Mouse (Mus musculus): ENCODE measurements around the gene Cryzl2.

Cryzl2 gene

DNA sequence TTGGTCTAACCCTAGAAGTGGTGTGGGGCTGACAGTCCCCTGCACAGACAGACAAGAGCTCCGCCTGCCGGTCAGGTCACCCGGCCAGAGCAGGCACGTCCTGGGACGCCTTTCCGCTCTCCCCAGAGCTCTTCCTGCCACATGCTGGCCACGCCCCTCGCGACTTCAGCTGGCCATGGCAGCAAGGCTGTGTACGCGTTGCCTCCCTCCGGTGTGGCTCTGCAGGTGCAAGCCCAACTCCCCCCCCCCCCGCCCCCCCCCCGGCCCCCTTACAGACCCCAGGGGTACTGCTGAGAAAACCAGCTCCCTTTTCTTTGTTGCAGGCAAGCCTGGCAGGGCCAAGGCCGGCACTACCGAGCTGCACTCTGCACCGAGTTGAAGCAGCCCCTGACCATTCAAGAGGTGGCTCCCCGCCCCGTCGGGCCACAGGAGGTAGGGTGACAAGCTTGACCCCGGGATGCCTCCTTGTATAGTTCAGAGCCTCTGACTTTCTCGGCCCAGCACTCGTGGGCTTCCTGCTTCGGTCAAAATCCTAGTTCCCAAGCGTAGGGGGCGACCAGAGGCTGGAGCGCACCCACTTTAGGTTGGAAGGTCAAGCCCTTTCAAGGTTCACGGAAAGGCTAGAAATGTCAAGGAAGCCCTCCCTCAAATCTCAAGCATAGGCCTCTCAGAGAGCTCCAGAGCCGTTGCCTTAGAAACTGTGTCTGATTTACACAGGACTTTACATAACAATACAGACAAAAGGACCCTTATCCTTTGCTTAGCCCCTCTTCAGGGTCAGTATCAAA lies at the start of gene Cryzl2:
TSS of gene Cryzl2 (plus strand) at position 157 of the 788 bp plus-strand sequence.
- peak; percentile 8; the same call in 1 of the 2 replicates for TF ChIP-seq GATA4 (IDR thresholded peaks at IDR 0.05; ENCODE audit: insufficient replicate concordance, low read length)

GRCm38 (mm10) chr1:157409648-157410047 lies 48.7 kb upstream of the Cryzl2 start:
- no peak for TF ChIP-seq GATA4 (IDR thresholded peaks at IDR 0.05; ENCODE audit: insufficient replicate concordance, low read length)

DNA sequence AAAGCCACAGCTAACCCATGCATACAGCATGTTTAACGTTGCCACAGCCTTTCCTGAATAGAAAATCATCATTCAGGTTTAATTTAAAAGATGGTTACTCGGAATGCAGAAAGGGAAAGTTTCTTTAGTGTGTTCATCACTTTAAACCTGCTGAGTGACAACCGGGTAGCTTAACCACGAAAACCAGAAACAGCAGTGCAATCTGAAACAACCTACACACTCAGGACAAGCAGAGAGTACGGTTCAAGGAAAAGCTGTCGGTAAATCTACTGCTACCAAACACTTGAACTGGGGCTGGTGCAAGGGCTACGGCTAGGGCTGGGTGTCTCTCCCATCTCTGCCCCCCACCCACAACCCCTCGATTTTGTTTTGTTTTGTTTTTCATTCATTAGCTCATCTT lies 47.4 kb upstream of the Cryzl2 start:
- TF ChIP-seq GATA4 (IDR thresholded peaks at IDR 0.05; ENCODE audit: insufficient replicate concordance, low read length): no peak

GRCm38 (mm10) chr1:157411341-157411710 lies 47.1 kb upstream of the Cryzl2 start:
- no peak for TF ChIP-seq GATA4 (IDR thresholded peaks at IDR 0.05; ENCODE audit: insufficient replicate concordance, low read length)

DNA sequence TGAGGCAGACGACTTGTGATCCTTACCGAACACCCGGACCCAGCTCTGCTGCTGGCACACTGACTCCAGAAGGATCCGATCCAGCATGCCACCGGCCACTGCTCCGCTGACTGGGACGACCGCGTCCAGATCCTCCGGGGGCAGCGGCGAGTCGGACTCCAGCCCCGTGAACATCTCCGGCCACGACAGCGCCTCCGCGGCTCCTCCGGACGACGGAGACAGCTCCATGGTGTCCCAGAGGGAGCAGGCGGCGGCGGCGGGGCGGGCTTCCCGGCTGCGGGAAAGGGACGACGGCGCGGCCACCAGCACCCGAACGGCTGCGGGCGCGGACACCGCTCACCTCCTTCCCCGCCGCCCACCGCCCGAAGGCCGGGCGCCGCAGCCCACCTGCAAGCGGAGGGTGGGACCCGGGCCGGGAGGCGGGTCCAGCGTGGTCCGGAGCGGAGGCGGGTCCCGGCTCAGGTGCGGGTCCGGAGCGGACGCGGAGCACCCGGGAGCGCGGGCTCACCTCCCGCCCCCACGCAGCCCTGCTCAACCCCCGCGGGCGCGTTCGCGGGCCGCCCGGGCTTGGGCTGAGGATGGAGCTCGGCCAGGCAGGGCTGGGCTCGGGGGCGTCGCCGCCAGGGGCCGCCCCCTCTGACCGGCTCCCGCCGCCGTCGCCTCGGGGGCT lies 46.5 kb upstream of the Cryzl2 start:
- TF ChIP-seq GATA4 (IDR thresholded peaks at IDR 0.05; ENCODE audit: insufficient replicate concordance, low read length): no peak

DNA sequence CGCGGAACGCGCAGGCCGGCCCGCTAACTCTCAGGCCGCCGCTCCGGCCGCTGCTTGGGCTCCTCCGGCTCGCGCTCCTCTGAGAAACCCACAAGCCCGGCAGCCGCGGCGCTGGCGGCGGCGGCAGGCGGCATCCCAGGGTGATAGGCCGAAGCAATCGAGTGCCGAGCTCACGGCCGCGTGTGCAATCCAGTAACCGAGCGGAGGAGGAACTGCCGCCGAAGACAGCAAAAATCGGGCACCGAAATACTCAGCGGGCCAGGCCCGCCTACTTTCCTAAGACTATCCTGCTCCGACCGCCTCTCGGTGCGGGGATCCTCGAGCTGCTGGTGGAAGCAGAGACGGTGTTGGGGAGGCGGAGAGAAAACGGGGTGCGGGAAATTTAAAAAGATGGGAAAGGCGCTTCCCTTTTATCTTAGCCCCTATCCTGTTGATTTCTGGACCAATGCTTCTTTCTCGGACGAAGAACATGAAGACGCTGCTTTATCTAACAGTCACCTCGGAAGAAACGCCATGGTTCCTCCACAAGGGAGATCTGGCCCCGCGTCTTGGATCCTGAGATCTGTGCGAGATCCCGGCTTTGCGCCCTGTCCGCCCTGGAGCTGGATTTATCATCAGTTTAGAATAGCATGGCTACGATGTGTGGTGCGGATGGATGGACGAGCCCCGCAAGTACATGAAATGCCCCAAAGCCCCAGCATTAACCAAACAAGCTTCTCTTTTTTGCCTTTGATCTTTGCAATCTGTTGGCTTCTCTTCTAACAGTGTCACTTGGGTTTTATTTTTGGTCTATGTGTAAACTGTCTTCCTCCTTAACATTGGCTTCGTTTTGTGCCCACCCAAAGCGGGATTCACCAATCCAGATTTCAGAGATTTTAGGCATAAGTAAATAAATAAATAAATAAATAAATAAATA lies 45.7 kb upstream of the Cryzl2 start, which contains the start of gene Rasal2:
TSS of gene Rasal2 (minus strand) at position 142 of the 916 bp plus-strand sequence.
- TF ChIP-seq GATA4 (IDR thresholded peaks at IDR 0.05; ENCODE audit: insufficient replicate concordance, low read length): no peak; the same call in 1 of the 2 replicates

DNA sequence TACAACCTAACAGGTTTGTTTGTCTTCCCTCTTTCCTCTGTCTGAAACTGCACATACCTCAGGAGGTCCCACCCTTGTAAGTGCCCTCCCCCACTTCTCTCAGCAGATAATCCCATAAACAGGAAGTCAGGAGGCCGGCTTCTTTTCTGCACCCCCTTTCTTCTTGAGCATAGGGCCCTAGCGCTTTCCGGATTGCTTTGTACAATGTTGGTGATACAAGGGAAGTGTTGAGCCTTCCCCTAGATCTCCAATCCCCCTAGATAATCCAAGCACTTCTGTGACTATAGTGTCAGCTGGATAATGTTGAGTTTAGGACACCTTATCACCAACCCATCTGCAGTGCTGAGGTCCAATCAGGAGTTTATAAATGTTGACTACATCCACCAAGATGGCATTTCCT lies 42.6 kb upstream of the Cryzl2 start:
- TF ChIP-seq GATA4 (IDR thresholded peaks at IDR 0.05; ENCODE audit: insufficient replicate concordance, low read length): peak; percentile 21; the same call in 1 of the 2 replicates

DNA sequence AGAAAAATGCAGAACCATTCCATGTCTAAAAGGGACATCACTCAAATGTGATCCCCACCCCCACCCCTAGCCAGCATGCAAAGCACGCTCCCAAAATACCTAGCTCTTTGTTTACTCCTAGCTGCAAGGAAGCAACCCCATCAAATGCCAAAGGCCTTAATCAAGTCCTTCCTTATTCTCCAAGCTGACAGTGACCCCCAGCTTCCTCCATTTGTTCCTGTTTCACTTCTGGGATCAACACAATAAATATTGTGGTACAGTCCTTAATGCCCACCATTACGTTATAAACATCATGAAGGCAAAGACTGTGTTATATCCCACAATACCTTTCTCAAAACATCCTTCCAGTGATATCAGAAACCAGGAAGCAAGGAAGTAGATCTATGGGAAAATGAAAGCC lies 41.7 kb upstream of the Cryzl2 start:
- no peak for TF ChIP-seq GATA4 (IDR thresholded peaks at IDR 0.05; ENCODE audit: insufficient replicate concordance, low read length)

- no peak for TF ChIP-seq GATA4 (IDR thresholded peaks at IDR 0.05; ENCODE audit: insufficient replicate concordance, low read length)
Measured at GRCm38 (mm10) chr1:157417414-157417813, 41.0 kb upstream of the Cryzl2 start.

DNA sequence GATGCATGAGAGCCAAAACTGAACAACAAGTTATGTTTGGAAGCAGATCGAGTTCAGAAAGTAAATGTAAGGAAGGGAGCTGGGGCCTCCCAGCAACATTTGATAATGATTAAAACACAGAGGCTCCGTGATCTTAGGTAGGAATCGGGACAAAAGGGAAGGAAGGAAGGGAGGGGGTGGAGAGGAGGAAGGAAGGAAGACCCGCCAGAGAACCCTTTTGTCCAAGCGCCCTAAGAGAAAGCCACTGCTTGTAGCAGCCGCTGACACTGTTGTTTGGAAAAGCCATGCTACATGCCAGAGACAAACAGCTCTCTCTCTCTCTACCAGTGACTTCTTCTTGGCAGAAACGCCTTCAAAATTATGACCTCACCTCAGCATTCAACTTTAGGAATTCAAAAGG lies 40.5 kb upstream of the Cryzl2 start:
- peak; percentile 85 for TF ChIP-seq GATA4 (IDR thresholded peaks at IDR 0.05; ENCODE audit: insufficient replicate concordance, low read length)

DNA sequence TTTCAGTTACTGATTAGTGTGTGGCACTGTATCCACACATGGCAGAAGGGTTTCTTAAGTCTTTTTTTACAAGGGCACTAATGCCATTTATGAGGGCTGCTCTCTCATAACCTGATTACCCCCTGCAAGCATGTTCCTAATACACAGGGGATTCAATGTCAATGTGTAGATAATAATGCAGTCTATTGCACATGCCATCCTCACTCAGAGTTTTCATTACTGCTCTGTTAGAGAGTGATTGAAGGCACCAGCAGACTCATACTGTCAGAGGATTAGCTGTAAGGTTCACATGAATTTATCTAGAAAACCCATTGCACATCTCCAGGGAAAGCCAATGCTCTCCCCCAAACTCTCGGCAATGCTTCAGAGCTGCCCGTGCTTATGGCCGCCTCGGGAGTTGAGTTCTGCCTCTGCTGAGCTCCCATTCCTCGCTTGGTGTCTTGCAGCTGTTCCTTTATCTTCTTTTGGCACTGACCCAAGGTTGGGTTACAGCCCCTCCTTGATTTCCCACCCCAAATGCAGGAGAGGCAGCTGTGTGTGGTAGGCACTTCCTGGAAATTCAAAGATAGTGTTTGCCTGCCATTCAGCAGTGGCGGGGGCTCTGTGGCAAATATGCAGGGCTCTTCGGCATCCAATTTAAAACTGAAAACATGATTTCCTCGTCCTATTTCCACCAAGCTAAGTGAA lies 32.5 kb upstream of the Cryzl2 start:
- peak; percentile 32; the same call in 1 of the 2 replicates for TF ChIP-seq GATA4 (IDR thresholded peaks at IDR 0.05; ENCODE audit: insufficient replicate concordance, low read length)

DNA sequence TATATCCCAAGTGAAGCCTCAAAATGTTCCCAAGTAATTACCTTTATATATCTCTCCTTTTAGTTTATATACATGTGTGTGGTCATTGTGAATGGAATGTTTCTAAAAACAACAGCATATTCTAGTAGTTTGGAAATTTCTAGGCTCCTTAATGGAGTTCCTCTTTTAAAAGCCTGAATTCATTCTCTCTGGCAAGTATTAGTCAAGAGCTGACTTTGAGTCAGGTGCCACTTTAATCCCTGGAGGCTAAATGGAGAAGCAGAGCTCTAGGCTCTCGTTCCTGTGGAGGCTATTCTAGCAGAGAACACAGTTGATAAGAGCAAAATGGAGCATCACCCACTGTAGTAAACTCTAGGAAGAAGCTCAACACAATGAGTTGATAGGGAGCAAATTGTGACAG lies 31.4 kb upstream of the Cryzl2 start:
- no peak for TF ChIP-seq GATA4 (IDR thresholded peaks at IDR 0.05; ENCODE audit: insufficient replicate concordance, low read length)

- no peak for TF ChIP-seq GATA4 (IDR thresholded peaks at IDR 0.05; ENCODE audit: insufficient replicate concordance, low read length)
Measured at GRCm38 (mm10) chr1:157427604-157428003, 30.8 kb upstream of the Cryzl2 start.

DNA sequence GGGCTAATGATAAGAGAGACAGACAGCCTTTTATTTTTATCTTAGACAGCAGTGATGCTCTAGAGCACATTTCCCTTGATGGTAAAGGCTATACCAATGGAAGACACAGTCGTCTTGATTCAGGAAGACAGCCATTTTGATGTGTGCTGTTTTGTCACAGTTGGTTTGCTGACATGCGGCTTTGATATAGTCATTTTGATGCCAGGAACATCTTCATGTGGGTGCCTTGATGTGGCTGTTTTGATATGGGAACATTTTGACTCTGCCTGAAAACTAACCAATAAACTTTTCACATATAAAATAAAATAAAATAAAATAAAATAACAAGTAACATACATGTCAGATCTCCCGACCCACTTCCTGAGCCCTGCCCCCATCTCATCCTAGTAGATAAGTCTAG lies 30.0 kb upstream of the Cryzl2 start:
- no peak for TF ChIP-seq GATA4 (IDR thresholded peaks at IDR 0.05; ENCODE audit: insufficient replicate concordance, low read length)

- TF ChIP-seq GATA4 (IDR thresholded peaks at IDR 0.05; ENCODE audit: insufficient replicate concordance, low read length): no peak
Measured at GRCm38 (mm10) chr1:157433316-157433715, 25.1 kb upstream of the Cryzl2 start.
